Comparison of ENCODE assay signal across 8 mouse cellular contexts in the genomic region with DNA sequence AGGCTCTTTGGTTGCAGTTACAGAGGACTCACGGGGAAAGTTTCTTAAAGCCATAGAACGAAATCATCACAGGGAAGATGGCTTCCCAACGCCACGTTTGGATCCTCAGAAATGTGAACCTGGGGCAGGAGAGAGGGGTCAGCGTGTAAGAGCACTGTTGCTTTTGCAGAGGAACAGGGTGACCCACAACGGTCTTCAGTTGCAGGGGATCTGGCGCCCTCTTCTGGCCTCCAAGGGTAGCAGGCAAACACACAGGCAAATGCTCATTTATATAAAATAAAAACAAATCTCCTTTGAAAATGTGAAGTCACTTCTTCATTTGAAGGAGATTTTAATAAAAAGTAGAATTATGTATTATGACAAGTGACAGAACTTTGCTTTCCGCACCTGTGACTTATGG.
DNase-seq lines count a peak whose midpoint lies in the region; ATAC-seq and TF ChIP-seq lines count a peak whose summit lies in the region.

No protein-coding gene starts in this region.

- no peak for TF ChIP-seq POLR2A in kidney, adult 2 months (IDR thresholded peaks at IDR 0.05; ENCODE audit: low read depth, low read length)

- TF ChIP-seq CTCF in kidney, adult 2 months (conservative IDR thresholded peaks at IDR 0.05; ENCODE audit: insufficient read depth, insufficient read length, low read depth, low read length): peak; percentile 78

- no peak for ATAC-seq in kidney, embryonic 16.5 days (ENCODE audit: low FRiP score, low TSS enrichment)
- peak; percentile 52; the same call in 1 of the 2 replicates for ATAC-seq in granulocyte monocyte progenitor cell, adult 5-6 weeks (replicated peaks; ENCODE audit: poor library complexity, severe bottlenecking)
- no peak for ATAC-seq in megakaryocyte-erythroid progenitor cell, adult 5-6 weeks (replicated peaks; ENCODE audit: low FRiP score, low TSS enrichment, poor library complexity, severe bottlenecking)

- H3K9me3 ChIP-seq in kidney, embryonic 16.5 days (ENCODE audit: low read length): no peaks in the 10 kb centered on the region

- no peak overlapping the region for H3K9ac ChIP-seq in kidney, embryonic 16.5 days (replicated peaks; ENCODE audit: low read length)

- intact Hi-C loops in left cerebral cortex, postnatal 25 days (cut with DNase I): loop anchor here (1.0 to 2.0 kb wide), 2 partner anchors 142 to 302 kb away; no protein-coding TSS in a partner anchor

- H3K4me1 ChIP-seq in kidney, adult 2 months (ENCODE audit: control insufficient read depth, insufficient read depth, low read length): no peaks in the 10 kb centered on the region
- no peaks in the 10 kb centered on the region for H3K4me1 ChIP-seq in kidney, embryonic 16.5 days (ENCODE audit: insufficient read depth, low read length)

- H3K36me3 ChIP-seq in kidney, adult 2 months (ENCODE audit: control insufficient read depth, insufficient read depth, low read length): no peaks in the 10 kb centered on the region
- no peaks in the 10 kb centered on the region for H3K36me3 ChIP-seq in kidney, embryonic 16.5 days (ENCODE audit: insufficient read depth, low read length)

- no peak overlapping the region for H3K4me3 ChIP-seq in kidney, adult 2 months (ENCODE audit: insufficient read depth, low read depth, low read length)
- H3K4me3 ChIP-seq in kidney, embryonic 16.5 days (ENCODE audit: low read length): no peak overlapping the region

- 28% methylated on average over 8 of the region's 8 CpGs for WGBS in kidney, adult 2 months
- WGBS in kidney, embryonic 16.5 days: 19% methylated on average over 8 of the region's 8 CpGs

- DNase-seq in kidney, adult 2 months: peak; percentile 54
- peak; percentile 26 for DNase-seq in Muller cell, postnatal 12 days (ENCODE audit: inconsistent ontology term)
- DNase-seq in cerebellum, adult 9-11 months: peak; percentile 45
- DNase-seq in left cerebral cortex, postnatal 25 days (ENCODE audit: low spot score in 2 of 2): peak; percentile 70 to 74
- DNase-seq in retina, embryonic 14.5 days (ENCODE audit: low spot score): peak; percentile 78

- no peaks in the 10 kb centered on the region for H3K27me3 ChIP-seq in kidney, adult 2 months (replicated peaks; ENCODE audit: control insufficient read depth, insufficient read depth, low read length)
- no peaks in the 10 kb centered on the region for H3K27me3 ChIP-seq in kidney, embryonic 16.5 days (ENCODE audit: insufficient read depth, low read length)

- no peak overlapping the region for H3K27ac ChIP-seq in kidney, adult 2 months (ENCODE audit: insufficient read depth, low read depth, low read length)
- H3K27ac ChIP-seq in kidney, embryonic 16.5 days (ENCODE audit: low read length): no peak overlapping the region

- H3K4me2 ChIP-seq in kidney, embryonic 16.5 days (replicated peaks; ENCODE audit: low read depth, low read length): no peak overlapping the region

Comparison
In these comparisons a context has a peak if more than half of its experiments do, and no peak if none do; other contexts are left out.
1. DNase-seq: peak in every context shown above with its lines; median percentile 78 in retina, embryonic 14.5 days; 72 in left cerebral cortex, postnatal 25 days; 54 in kidney, adult 2 months; 45 in cerebellum, adult 9-11 months; 26 in Muller cell, postnatal 12 days.